Mouse (Mus musculus): Measurements from ENCODE around the gene Hemgn. TPM values are rescaled to one million over a fixed set of nuclear protein-coding genes. Genes with fewer than 3 reads are reported as not detected.

Hemgn gene
- polyA plus RNA-seq, 1 experiment from 2014 or later, result 0.09 TPM

DNA sequence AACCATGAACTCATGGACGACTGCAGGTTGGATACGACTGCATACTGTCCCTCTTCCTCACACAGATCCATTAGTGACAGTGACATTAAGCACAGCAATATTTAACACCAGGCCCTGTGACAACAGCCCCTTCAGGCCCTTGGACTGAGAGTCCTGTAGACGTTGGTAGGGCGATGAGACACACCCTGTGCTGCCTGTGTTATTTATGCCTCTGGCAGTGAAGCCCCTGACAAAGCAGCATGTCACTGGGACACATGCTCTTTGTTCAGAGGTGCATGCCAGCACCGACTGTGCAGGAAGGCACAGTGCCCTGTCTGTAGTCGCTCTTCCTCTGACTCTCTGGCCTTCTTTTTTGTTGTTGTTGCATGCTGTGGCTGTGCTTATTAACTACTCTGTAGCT is 35.6 kb upstream of the Hemgn start:
- Histone ChIP-seq H3K9me3 (replicated peaks) (no peaks in the 10 kb centered on the region), H3K4me1 (peaks cover 28% of the 10 kb centered on the region), H3K36me3 (ENCODE audit: poor library complexity, severe bottlenecking) (no peaks in the 10 kb centered on the region), H3K4me3 (no peak overlapping the region), H3K27me3 (no peaks in the 10 kb centered on the region), H3K27ac (no peak overlapping the region), H3K4me2 (no peak overlapping the region), H3K9ac (no peak overlapping the region)
- 52% methylated on average over 6 of the region's 6 CpGs for WGBS
- ATAC-seq, result no peak

DNA sequence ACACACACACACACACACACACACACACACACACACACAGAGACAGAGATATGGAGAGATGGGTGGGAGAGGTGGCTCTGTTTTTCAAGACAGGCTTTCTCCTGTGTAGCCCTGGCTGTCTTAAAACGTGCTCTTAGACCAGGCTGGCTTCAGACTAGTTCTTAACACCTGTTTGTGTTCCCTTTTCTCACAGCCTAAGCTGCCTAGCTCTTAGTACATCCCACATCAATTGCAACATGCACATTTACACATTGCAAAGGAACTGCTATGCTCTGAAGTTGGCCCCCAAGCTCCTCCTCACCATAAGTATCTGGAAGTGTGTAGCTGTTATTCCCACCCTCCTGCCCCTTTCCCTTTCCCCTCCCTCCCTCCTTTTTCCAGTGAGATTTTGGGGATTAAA is 34.2 kb upstream of the Hemgn start:
- Histone ChIP-seq H3K9ac (no peak overlapping the region), H3K36me3 (ENCODE audit: poor library complexity, severe bottlenecking) (no peaks in the 10 kb centered on the region), H3K4me1 (peaks cover 14% of the 10 kb centered on the region), H3K27ac (no peak overlapping the region), H3K4me2 (no peak overlapping the region), H3K4me3 (no peak overlapping the region), H3K9me3 (replicated peaks) (no peaks in the 10 kb centered on the region), H3K27me3 (no peaks in the 10 kb centered on the region)
- no peak for ATAC-seq
- 62% methylated on average over 1 of the region's 1 CpGs for WGBS

DNA sequence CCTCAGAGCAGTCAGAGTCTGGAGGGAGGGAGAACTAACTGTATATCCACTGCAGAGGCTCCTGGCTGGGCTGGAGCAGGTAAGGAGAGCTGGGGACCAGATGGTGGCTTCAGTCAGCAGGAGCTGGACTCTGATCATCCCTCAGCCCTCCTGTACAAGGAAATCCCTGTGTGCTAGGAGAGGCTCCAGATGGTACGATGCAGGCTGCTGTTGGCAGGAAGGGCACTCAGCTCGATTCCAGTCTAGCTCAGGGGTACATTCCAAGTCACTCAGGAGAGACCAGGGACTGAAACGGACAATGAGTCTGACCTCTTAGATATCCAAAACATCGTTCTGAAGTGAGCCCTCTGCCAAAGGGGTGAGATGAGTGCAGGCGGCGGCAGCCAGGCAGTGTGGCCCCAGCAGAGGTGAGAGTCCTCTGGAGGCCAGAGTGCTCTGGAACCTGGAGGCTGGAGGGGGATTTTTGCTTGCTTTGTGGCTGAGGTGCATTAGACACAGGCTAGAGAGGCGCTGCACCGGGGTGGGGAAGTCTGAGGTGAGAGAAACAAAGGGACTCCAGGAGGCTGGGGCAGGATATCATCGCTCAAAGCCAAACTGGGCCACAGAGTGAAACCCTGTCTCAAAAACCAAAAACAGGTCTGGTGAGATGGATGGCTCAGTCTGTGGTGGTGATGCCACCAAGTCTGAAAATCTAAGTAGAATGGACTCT is 32.1 kb upstream of the Hemgn start:
- Histone ChIP-seq H3K27ac (no peak overlapping the region), H3K27me3 (no peaks in the 10 kb centered on the region), H3K4me1 (peaks cover 10% of the 10 kb centered on the region), H3K36me3 (ENCODE audit: poor library complexity, severe bottlenecking) (no peaks in the 10 kb centered on the region), H3K9me3 (replicated peaks) (no peaks in the 10 kb centered on the region), H3K9ac (no peak overlapping the region; the same call in 1 of the 2 replicates), H3K4me2 (no peak overlapping the region), H3K4me3 (no peak overlapping the region)
- ATAC-seq, result no peak
- WGBS, result 44% methylated on average over 9 of the region's 9 CpGs

DNA sequence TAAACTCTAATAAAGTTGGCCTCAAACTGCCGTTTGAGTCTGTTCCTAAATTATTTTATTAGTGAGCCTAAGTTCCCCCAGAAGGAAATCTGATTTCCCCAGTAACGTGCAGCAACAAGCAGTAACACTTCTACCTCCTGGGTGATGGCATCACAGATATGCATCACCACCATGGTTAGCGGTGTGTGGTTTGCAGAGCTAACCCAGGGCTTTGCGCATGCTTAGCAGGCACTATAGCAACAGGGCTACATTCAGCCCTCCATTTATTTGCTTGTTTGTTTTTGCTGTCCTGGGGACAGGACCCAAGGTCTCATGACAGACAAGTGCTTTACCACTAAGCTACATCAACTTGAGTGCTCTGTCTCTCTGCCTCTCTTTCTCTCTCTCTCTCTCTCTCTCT is 29.2 kb upstream of the Hemgn start:
- Histone ChIP-seq H3K36me3 (ENCODE audit: poor library complexity, severe bottlenecking) (no peaks in the 10 kb centered on the region), H3K9ac (no peak overlapping the region), H3K4me2 (no peak overlapping the region), H3K27me3 (no peaks in the 10 kb centered on the region), H3K27ac (no peak overlapping the region), H3K4me1 (no peaks in the 10 kb centered on the region), H3K9me3 (replicated peaks) (no peaks in the 10 kb centered on the region), H3K4me3 (no peak overlapping the region)
- 84% methylated on average over 4 of the region's 4 CpGs for WGBS
- ATAC-seq, result no peak

DNA sequence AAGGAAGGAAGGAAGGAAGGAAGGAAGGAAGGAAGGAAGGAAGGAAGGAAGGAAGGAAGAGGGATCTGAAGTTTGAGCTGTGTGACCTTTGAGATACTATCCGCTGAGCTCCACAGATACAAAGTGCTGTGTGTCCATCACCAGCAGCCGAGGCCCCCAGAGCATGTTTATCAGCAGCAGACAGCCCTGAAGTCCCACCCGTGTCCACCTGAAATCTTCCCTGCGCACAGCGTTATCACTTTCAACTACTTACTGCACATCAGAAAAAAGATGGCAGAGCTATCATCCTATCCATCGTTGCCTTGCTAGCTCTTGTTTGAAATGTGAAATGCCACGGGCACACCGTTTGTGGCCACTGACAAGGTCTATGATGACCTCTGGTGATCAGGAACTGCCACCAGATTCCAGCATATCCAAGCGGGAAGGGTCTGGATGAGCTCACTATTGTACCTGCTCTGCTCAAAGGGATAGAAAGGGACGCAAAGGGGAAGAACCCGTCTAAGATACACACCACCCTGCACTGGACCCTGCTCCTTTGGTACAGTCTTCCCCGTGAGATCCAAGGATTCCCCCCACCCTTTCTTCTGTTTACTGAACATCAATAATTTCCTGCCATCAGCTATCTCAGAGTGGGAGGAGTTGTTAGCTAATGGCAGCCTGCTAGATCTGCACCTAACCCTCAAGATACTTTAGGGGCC is 19.2 kb upstream of the Hemgn start:
- no peak for ATAC-seq
- Histone ChIP-seq H3K4me3 (no peak overlapping the region), H3K27ac (no peak overlapping the region), H3K4me2 (no peak overlapping the region), H3K9me3 (replicated peaks) (no peaks in the 10 kb centered on the region), H3K36me3 (ENCODE audit: poor library complexity, severe bottlenecking) (no peaks in the 10 kb centered on the region), H3K4me1 (peaks cover 17% of the 10 kb centered on the region), H3K27me3 (0 out of 2 replicates have a peak, but pooled peaks cover 4% of the 10 kb centered on the region), H3K9ac (no peak overlapping the region)
- WGBS, result 92% methylated on average over 12 of the region's 12 CpGs

DNA sequence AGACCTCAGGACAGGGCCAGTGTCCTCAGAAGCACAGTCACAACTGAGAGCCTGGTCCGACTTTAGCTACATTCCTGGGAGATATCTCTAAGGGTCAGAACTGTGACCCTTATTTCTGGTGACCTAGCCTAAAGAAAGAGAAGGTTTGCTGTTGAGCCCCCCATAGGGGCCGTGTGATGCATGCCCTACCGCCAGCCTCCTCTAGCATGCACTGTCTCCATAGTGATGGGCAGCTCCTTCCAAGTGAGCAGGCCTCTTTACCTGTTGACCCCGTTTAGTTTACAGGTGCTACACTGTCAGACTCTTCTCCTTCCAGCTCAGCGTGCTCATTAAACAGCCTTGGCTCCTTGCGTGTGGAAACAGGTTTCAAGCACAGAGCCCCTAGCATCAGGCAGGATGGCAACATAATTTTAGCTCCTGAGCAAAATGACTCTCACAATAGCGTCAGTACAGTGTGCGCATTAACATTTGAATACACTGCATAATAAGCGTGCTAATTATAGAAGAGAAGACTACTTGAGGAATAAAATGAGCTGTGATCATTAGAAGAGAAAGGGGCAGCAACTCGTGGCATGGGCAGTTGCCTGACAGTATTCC is 15.7 kb upstream of the Hemgn start:
- Histone ChIP-seq H3K4me3 (no peak overlapping the region), H3K9ac (no peak overlapping the region), H3K4me1 (peaks cover 17% of the 10 kb centered on the region), H3K9me3 (replicated peaks) (no peaks in the 10 kb centered on the region), H3K27ac (peak overlapping the region; percentile 81), H3K27me3 (0 out of 2 replicates have a peak, but pooled peaks cover under 1% of the 10 kb centered on the region), H3K4me2 (peak overlapping the region; percentile 37), H3K36me3 (ENCODE audit: poor library complexity, severe bottlenecking) (no peaks in the 10 kb centered on the region)
- peak; percentile 95 for ATAC-seq
- 17% methylated on average over 10 of the region's 10 CpGs for WGBS

DNA sequence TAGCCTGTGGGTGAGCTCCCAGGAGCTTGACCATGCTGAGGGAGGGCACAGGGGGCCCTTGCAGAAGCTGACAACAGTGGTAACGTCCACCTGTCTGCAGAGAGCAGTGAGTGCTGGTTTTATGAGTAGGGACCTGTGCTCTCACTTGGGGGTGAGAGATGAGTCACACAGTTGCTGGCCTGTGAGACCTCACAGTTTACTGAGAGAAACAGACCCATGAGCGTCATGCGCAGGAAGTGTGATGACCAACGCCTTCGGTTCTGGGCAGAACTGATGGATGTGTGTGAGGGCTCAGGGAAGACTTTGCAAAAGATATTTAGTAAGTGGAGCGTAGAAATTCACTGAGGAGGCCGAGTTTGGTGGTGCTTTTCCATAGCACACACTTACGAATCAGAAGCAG is 9.3 kb upstream of the Hemgn start:
- no peak overlapping the region for H3K4me3 ChIP-seq
- no peaks in the 10 kb centered on the region for H3K4me1 ChIP-seq
- H3K9ac ChIP-seq, result no peak overlapping the region
- ATAC-seq, result no peak
- WGBS, result 81% methylated on average over 8 of the region's 8 CpGs
- H3K36me3 ChIP-seq (ENCODE audit: poor library complexity, severe bottlenecking), result no peaks in the 10 kb centered on the region
- peaks cover 3% of the 10 kb centered on the region for H3K27me3 ChIP-seq
- H3K4me2 ChIP-seq, result no peak overlapping the region
- H3K27ac ChIP-seq, result no peak overlapping the region
- no peaks in the 10 kb centered on the region for H3K9me3 ChIP-seq (replicated peaks)

DNA sequence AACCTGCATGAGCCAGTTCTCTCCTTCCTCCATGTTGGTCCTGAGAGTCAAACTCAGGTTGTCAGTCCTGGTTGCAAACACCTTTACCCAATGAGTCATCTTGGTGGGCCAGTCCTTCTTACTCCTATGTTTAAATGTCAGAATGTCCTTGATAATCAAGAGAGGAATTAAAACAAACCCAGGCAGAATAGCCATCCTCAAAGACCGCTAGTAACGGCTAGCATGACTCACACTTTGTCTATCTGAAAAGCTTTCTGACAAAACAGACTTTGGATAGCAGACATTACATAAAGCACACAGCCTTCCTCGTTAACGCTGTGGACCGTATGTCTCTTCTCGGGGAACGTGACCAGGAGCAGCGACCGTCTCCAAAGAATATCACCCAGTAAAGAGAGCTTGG is 5.5 kb upstream of the Hemgn start:
- H3K4me3 ChIP-seq, result no peak overlapping the region
- H3K9me3 ChIP-seq (replicated peaks), result no peaks in the 10 kb centered on the region
- ATAC-seq, result no peak
- no peaks in the 10 kb centered on the region for H3K4me1 ChIP-seq
- no peak overlapping the region for H3K9ac ChIP-seq
- H3K27me3 ChIP-seq, result peaks cover 3% of the 10 kb centered on the region
- no peaks in the 10 kb centered on the region for H3K36me3 ChIP-seq (ENCODE audit: poor library complexity, severe bottlenecking)
- no peak overlapping the region for H3K4me2 ChIP-seq
- 55% methylated on average over 9 of the region's 9 CpGs for WGBS
- H3K27ac ChIP-seq, result no peak overlapping the region

DNA sequence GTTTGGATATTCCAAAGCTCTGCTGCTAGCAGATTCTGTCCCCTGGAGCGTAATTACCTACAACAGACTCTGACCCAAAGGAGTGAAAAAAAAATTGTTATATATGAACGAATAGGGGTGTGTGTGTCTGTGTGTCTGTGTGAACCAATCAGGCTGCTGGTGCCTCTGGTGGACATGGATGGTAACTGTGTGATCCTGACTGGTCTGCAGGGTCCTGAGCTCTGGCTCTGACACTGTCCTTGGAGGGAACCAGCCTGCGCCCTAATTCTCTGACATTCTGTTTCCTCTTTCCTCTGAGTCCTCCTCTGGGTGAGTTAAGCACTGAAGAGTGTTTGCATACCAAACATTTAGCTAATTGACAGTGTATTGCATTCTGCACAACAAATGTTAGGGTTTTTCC is 4.2 kb upstream of the Hemgn start:
- no peak overlapping the region for H3K27ac ChIP-seq
- no peaks in the 10 kb centered on the region for H3K9me3 ChIP-seq (replicated peaks)
- no peak overlapping the region for H3K9ac ChIP-seq
- no peaks in the 10 kb centered on the region for H3K4me1 ChIP-seq
- no peak overlapping the region for H3K4me2 ChIP-seq
- no peaks in the 10 kb centered on the region for H3K36me3 ChIP-seq (ENCODE audit: poor library complexity, severe bottlenecking)
- H3K4me3 ChIP-seq, result no peak overlapping the region
- peaks cover 3% of the 10 kb centered on the region for H3K27me3 ChIP-seq
- 62% methylated on average over 3 of the region's 3 CpGs for WGBS
- no peak for ATAC-seq

DNA sequence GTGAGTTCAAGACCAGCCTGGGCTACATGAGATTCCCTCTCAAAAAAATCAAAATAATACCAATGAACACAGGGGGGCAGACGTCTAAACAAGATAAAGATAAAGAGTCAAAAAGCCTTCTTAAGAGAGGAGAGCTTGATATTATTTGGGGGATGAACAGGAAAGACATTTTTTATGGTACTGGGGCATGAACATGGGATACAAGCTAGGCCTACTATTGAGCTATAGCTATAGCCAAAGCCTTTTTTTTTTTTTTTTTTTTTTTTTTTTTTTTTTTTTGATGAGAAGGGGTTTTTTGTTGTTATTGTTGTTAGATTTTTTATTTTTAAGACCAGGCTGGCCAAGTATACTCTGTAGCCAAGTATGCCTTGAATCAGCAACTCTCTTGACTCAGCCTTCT is 1.2 kb downstream of the Hemgn start:
- Histone ChIP-seq H3K4me3 (no peak overlapping the region), H3K4me1 (no peaks in the 10 kb centered on the region), H3K4me2 (no peak overlapping the region), H3K36me3 (ENCODE audit: poor library complexity, severe bottlenecking) (no peaks in the 10 kb centered on the region), H3K27ac (no peak overlapping the region), H3K9me3 (replicated peaks) (no peaks in the 10 kb centered on the region), H3K9ac (no peak overlapping the region), H3K27me3 (no peaks in the 10 kb centered on the region)
- WGBS, result 54% methylated on average over 1 of the region's 1 CpGs
- no peak for ATAC-seq

DNA sequence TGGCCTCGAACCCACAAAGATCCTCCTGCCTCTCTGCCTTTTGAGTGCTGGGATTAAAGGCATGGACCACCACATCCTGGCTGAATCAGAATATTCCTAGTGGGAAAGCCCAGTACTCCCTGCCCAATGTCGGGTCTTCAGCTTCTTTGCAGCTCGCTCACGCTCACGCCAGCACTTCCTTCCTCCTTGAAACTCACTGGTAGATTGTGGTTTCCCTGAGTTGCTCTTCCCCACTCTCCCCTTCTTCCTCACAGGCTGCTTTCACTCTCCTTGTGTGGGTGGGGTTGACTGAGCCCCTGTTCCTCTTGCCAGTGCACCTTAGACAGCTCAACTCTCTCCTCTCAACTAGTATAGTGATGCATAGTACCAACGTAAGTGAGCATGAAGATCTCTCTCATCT is 1.8 kb downstream of the Hemgn start:
- H3K9ac ChIP-seq, result no peak overlapping the region
- no peaks in the 10 kb centered on the region for H3K36me3 ChIP-seq (ENCODE audit: poor library complexity, severe bottlenecking)
- H3K4me3 ChIP-seq, result no peak overlapping the region
- no peaks in the 10 kb centered on the region for H3K9me3 ChIP-seq (replicated peaks)
- H3K4me2 ChIP-seq, result no peak overlapping the region
- no peak for ATAC-seq
- no peak overlapping the region for H3K27ac ChIP-seq
- no peaks in the 10 kb centered on the region for H3K27me3 ChIP-seq
- 88% methylated on average over 6 of the region's 6 CpGs for WGBS
- no peaks in the 10 kb centered on the region for H3K4me1 ChIP-seq

DNA sequence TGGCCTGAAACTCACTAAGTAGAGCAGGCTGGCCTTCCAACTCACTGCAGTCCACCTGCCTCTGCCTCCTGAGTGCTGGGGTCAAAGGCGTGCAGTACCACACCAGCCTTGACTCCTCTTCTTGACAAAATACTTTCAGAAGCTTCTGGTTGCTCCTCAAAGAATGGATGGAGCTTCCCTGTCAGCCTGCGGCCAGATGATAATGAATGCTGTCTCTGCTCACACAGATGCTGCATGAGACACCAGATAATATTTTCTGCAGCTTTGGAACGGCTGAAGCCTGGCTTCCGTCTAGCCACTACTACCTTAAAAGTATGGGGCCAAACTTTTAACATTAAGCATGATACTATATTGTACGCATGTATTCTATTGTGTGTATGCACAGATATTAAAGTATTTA is 2.6 kb downstream of the Hemgn start:
- H3K4me2 ChIP-seq, result no peak overlapping the region
- no peaks in the 10 kb centered on the region for H3K9me3 ChIP-seq (replicated peaks)
- no peak overlapping the region for H3K9ac ChIP-seq
- H3K36me3 ChIP-seq (ENCODE audit: poor library complexity, severe bottlenecking), result no peaks in the 10 kb centered on the region
- WGBS, result 94% methylated on average over 5 of the region's 5 CpGs
- no peak overlapping the region for H3K4me3 ChIP-seq
- ATAC-seq, result no peak
- no peaks in the 10 kb centered on the region for H3K27me3 ChIP-seq
- no peaks in the 10 kb centered on the region for H3K4me1 ChIP-seq
- no peak overlapping the region for H3K27ac ChIP-seq
